Mouse (Mus musculus): ENCODE measurements around the gene Cfdp1. TPM values are rescaled to one million over a fixed set of nuclear protein-coding genes. Genes with fewer than 3 reads are reported as not detected.

The Cfdp1 gene
- total RNA-seq, 1 experiment, result 190 TPM

DNA sequence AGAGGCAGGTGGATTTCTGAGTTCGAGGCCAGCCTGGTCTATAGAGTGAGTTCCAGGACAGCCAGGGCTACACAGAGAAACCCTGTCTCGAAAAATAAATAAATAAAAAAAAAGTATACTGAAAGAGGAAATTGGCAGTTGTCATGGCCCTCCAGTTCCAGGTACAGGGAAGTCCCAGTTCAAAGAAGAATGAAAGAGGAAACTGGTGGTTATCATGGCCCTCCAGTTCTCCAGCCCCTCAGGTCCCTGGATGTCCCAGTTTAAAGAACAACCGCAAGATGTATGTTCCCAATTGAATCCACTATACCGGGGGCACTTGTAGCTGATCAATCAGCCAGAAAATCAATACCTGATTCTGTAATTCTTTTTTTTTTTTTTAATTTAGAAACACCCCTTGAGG, 77.6 kb downstream of the Cfdp1 start:
- no peak overlapping the region for H3K4me3 ChIP-seq (ENCODE audit: insufficient read depth in 1 of 2, low read depth in 1 of 2, low read length in 2 of 2, poor library complexity in 1 of 2, severe bottlenecking in 1 of 2)
- no peak for TF ChIP-seq ZC3H11A (IDR thresholded peaks at IDR 0.05; ENCODE audit: borderline replicate concordance, low read depth, low read length)
- TF ChIP-seq ZNF384 (IDR thresholded peaks at IDR 0.05; ENCODE audit: low read depth, low read length), result no peak
- no peak for TF ChIP-seq CHD2 (IDR thresholded peaks at IDR 0.05; ENCODE audit: low read depth, low read length)
- no peak for TF ChIP-seq MAFK (IDR thresholded peaks at IDR 0.05; ENCODE audit: insufficient read depth, low read depth, low read length)
- no peak for TF ChIP-seq HCFC1 (IDR thresholded peaks at IDR 0.05; ENCODE audit: borderline replicate concordance, insufficient read depth, low read length)
- H3K27ac ChIP-seq (ENCODE audit: insufficient read depth, low read depth, low read length, poor library complexity, severe bottlenecking), result no peak overlapping the region
- in situ Hi-C loops (cut with MboI; ENCODE audit: low sequenced_read_pairs in 2 of 2, unreplicated experiment in 2 of 2), result no loop called here
- no peaks in the 10 kb centered on the region for H3K9me3 ChIP-seq (ENCODE audit: control insufficient read depth, insufficient read depth, low read depth, low read length)
- H3K36me3 ChIP-seq (ENCODE audit: control insufficient read depth, insufficient read depth, low read length, poor library complexity, severe bottlenecking), result peaks cover 16% of the 10 kb centered on the region
- no peak for DNase-seq (ENCODE audit: low read depth, low spot score)
- H3K9ac ChIP-seq (ENCODE audit: insufficient read depth, low read depth, low read length, poor library complexity, severe bottlenecking), result no peak overlapping the region
- H3K4me1 ChIP-seq (ENCODE audit: control insufficient read depth in 2 of 2, insufficient read depth in 2 of 2, low read length in 2 of 2, poor library complexity in 1 of 2), result peaks cover 6 to 14% of the 10 kb centered on the region in 2 experiments

DNA sequence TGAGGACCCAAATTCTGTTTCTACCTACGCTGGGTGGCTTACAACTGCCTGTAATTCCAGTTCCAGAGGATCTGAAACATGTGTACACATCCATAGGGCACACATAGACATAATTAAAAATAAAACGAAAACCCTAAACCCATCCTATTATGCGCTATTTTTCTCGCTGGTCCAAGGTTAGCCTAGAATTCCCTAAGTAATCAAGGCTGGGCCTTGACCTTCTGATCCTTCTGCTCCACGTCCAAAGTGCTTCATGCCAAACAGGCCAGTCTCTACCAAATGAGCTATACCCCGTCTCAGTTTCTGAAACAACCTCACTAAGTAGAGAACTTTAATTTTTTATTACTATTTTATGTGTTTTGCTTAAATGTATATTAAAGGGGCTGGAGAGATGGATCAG, 78.3 kb downstream of the Cfdp1 start:
- peaks cover 6 to 13% of the 10 kb centered on the region in 2 experiments for H3K4me1 ChIP-seq (ENCODE audit: control insufficient read depth in 2 of 2, insufficient read depth in 2 of 2, low read length in 2 of 2, poor library complexity in 1 of 2)
- TF ChIP-seq ZNF384 (IDR thresholded peaks at IDR 0.05; ENCODE audit: low read depth, low read length) (no peak), CHD2 (IDR thresholded peaks at IDR 0.05; ENCODE audit: low read depth, low read length) (no peak), MAFK (IDR thresholded peaks at IDR 0.05; ENCODE audit: insufficient read depth, low read depth, low read length) (no peak), ZC3H11A (IDR thresholded peaks at IDR 0.05; ENCODE audit: borderline replicate concordance, low read depth, low read length) (no peak), HCFC1 (IDR thresholded peaks at IDR 0.05; ENCODE audit: borderline replicate concordance, insufficient read depth, low read length) (no peak)
- peaks cover 17% of the 10 kb centered on the region for H3K36me3 ChIP-seq (ENCODE audit: control insufficient read depth, insufficient read depth, low read length, poor library complexity, severe bottlenecking)
- H3K9me3 ChIP-seq (ENCODE audit: control insufficient read depth, insufficient read depth, low read depth, low read length), result no peaks in the 10 kb centered on the region
- no peak for DNase-seq (ENCODE audit: low read depth, low spot score)
- no peak overlapping the region for H3K9ac ChIP-seq (ENCODE audit: insufficient read depth, low read depth, low read length, poor library complexity, severe bottlenecking)
- in situ Hi-C loops (cut with MboI; ENCODE audit: low sequenced_read_pairs in 2 of 2, unreplicated experiment in 2 of 2), result no loop called here
- no peak overlapping the region for H3K4me3 ChIP-seq (ENCODE audit: insufficient read depth in 1 of 2, low read depth in 1 of 2, low read length in 2 of 2, poor library complexity in 1 of 2, severe bottlenecking in 1 of 2)
- H3K27ac ChIP-seq (ENCODE audit: insufficient read depth, low read depth, low read length, poor library complexity, severe bottlenecking), result no peak overlapping the region

DNA sequence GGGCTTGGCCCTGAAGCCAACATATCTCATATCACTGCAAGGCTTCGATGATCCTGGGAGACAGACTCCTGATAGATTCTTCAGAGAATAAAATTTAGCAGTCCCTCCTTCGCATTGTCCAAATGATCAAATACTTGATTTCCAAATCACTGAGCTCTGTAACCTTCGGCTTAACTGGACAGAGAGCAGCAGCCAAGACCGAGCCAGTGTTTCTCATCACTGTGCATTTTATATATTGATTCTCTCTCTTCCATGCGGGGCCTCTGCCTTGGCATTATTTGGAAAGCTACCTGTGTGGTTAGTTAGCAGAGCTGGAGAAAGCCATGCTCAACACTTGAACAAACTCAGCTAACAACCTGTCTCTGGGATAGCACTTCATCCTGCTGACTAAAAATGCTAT, 80.6 kb downstream of the Cfdp1 start:
- Histone ChIP-seq H3K9ac (ENCODE audit: insufficient read depth, low read depth, low read length, poor library complexity, severe bottlenecking) (no peak overlapping the region), H3K4me3 (ENCODE audit: insufficient read depth in 1 of 2, low read depth in 1 of 2, low read length in 2 of 2, poor library complexity in 1 of 2, severe bottlenecking in 1 of 2) (no peak overlapping the region), H3K4me1 (ENCODE audit: control insufficient read depth in 2 of 2, insufficient read depth in 2 of 2, low read length in 2 of 2, poor library complexity in 1 of 2) (peaks cover 8 to 14% of the 10 kb centered on the region in 2 experiments), H3K9me3 (ENCODE audit: control insufficient read depth, insufficient read depth, low read depth, low read length) (no peaks in the 10 kb centered on the region), H3K27ac (ENCODE audit: insufficient read depth, low read depth, low read length, poor library complexity, severe bottlenecking) (no peak overlapping the region), H3K36me3 (ENCODE audit: control insufficient read depth, insufficient read depth, low read length, poor library complexity, severe bottlenecking) (peaks cover 8% of the 10 kb centered on the region)
- no peak for DNase-seq (ENCODE audit: low read depth, low spot score)
- in situ Hi-C loops (cut with MboI; ENCODE audit: low sequenced_read_pairs in 2 of 2, unreplicated experiment in 2 of 2), result no loop called here
- TF ChIP-seq CHD2 (IDR thresholded peaks at IDR 0.05; ENCODE audit: low read depth, low read length), result no peak
- TF ChIP-seq ZNF384 (IDR thresholded peaks at IDR 0.05; ENCODE audit: low read depth, low read length), result no peak
- no peak for TF ChIP-seq MAFK (IDR thresholded peaks at IDR 0.05; ENCODE audit: insufficient read depth, low read depth, low read length)
- no peak for TF ChIP-seq ZC3H11A (IDR thresholded peaks at IDR 0.05; ENCODE audit: borderline replicate concordance, low read depth, low read length)
- TF ChIP-seq HCFC1 (IDR thresholded peaks at IDR 0.05; ENCODE audit: borderline replicate concordance, insufficient read depth, low read length), result no peak

DNA sequence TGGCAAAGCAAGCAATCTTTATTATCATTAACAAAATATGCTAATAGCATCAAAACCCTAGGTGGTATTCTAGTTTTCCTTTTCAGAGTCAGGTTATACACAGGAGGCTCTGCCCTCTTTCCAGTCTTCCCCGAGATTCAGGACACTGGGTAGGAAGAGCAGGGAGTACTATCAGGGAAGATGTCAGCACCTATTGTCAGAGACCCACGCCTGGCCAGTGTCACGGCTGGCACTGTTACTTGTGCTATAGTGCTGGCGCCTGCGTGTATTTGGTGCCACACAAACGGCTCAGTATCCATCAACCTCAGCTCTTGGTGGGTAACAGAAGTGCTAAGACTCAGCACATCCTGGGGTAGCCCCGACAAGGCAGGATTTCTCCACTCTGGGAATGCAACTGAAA, 81.0 kb downstream of the Cfdp1 start:
- no peak for DNase-seq (ENCODE audit: low read depth, low spot score)
- Histone ChIP-seq H3K4me1 (ENCODE audit: control insufficient read depth in 2 of 2, insufficient read depth in 2 of 2, low read length in 2 of 2, poor library complexity in 1 of 2) (peaks cover 8 to 15% of the 10 kb centered on the region in 2 experiments), H3K9ac (ENCODE audit: insufficient read depth, low read depth, low read length, poor library complexity, severe bottlenecking) (no peak overlapping the region), H3K4me3 (ENCODE audit: insufficient read depth in 1 of 2, low read depth in 1 of 2, low read length in 2 of 2, poor library complexity in 1 of 2, severe bottlenecking in 1 of 2) (no peak overlapping the region), H3K27ac (ENCODE audit: insufficient read depth, low read depth, low read length, poor library complexity, severe bottlenecking) (no peak overlapping the region), H3K36me3 (ENCODE audit: control insufficient read depth, insufficient read depth, low read length, poor library complexity, severe bottlenecking) (peaks cover 6% of the 10 kb centered on the region), H3K9me3 (ENCODE audit: control insufficient read depth, insufficient read depth, low read depth, low read length) (no peaks in the 10 kb centered on the region)
- in situ Hi-C loops (cut with MboI; ENCODE audit: low sequenced_read_pairs in 2 of 2, unreplicated experiment in 2 of 2), result no loop called here
- TF ChIP-seq ZC3H11A (IDR thresholded peaks at IDR 0.05; ENCODE audit: borderline replicate concordance, low read depth, low read length), result no peak
- TF ChIP-seq MAFK (IDR thresholded peaks at IDR 0.05; ENCODE audit: insufficient read depth, low read depth, low read length), result no peak
- TF ChIP-seq ZNF384 (IDR thresholded peaks at IDR 0.05; ENCODE audit: low read depth, low read length), result no peak
- no peak for TF ChIP-seq HCFC1 (IDR thresholded peaks at IDR 0.05; ENCODE audit: borderline replicate concordance, insufficient read depth, low read length)
- TF ChIP-seq CHD2 (IDR thresholded peaks at IDR 0.05; ENCODE audit: low read depth, low read length), result no peak

DNA sequence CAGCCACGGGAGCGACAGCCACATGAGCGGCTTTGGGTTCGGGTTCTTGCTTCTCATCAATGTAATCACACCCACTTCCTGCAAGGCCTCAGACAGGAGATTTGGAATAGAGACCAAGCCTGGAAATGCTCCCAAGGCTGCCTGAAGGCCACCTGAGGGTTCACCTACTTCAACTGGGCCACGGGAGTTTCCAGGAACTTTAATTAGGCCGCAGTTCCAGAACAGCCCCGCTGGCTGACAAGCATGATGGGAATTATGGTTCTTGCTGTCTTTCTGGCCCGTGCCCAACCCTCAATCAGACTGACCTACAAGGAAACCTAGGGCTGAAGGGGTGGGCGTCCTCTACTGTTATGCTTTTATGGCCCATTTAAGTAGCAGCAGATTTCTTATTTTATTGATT, 82.0 kb downstream of the Cfdp1 start:
- DNase-seq (ENCODE audit: low read depth, low spot score), result no peak
- no peak overlapping the region for H3K4me3 ChIP-seq (ENCODE audit: insufficient read depth in 1 of 2, low read depth in 1 of 2, low read length in 2 of 2, poor library complexity in 1 of 2, severe bottlenecking in 1 of 2)
- in situ Hi-C loops (cut with MboI; ENCODE audit: low sequenced_read_pairs in 2 of 2, unreplicated experiment in 2 of 2), result no loop called here
- H3K4me1 ChIP-seq (ENCODE audit: control insufficient read depth in 2 of 2, insufficient read depth in 2 of 2, low read length in 2 of 2, poor library complexity in 1 of 2), result peaks cover 8 to 23% of the 10 kb centered on the region in 2 experiments
- H3K36me3 ChIP-seq (ENCODE audit: control insufficient read depth, insufficient read depth, low read length, poor library complexity, severe bottlenecking), result peaks cover 15% of the 10 kb centered on the region
- no peak overlapping the region for H3K9ac ChIP-seq (ENCODE audit: insufficient read depth, low read depth, low read length, poor library complexity, severe bottlenecking)
- no peak for TF ChIP-seq MAFK (IDR thresholded peaks at IDR 0.05; ENCODE audit: insufficient read depth, low read depth, low read length)
- no peak for TF ChIP-seq ZNF384 (IDR thresholded peaks at IDR 0.05; ENCODE audit: low read depth, low read length)
- TF ChIP-seq HCFC1 (IDR thresholded peaks at IDR 0.05; ENCODE audit: borderline replicate concordance, insufficient read depth, low read length), result no peak
- no peak for TF ChIP-seq CHD2 (IDR thresholded peaks at IDR 0.05; ENCODE audit: low read depth, low read length)
- TF ChIP-seq ZC3H11A (IDR thresholded peaks at IDR 0.05; ENCODE audit: borderline replicate concordance, low read depth, low read length), result no peak
- no peak overlapping the region for H3K27ac ChIP-seq (ENCODE audit: insufficient read depth, low read depth, low read length, poor library complexity, severe bottlenecking)
- H3K9me3 ChIP-seq (ENCODE audit: control insufficient read depth, insufficient read depth, low read depth, low read length), result no peaks in the 10 kb centered on the region
